Mouse (Mus musculus): ENCODE measurements at regions not wholly inside any gene's neighbourhood (a gene's known extent, or its start where the extent isn't known, plus 50 kb on each side); places are given as distances from the start of the nearest gene placed in this dataset.

DNA sequence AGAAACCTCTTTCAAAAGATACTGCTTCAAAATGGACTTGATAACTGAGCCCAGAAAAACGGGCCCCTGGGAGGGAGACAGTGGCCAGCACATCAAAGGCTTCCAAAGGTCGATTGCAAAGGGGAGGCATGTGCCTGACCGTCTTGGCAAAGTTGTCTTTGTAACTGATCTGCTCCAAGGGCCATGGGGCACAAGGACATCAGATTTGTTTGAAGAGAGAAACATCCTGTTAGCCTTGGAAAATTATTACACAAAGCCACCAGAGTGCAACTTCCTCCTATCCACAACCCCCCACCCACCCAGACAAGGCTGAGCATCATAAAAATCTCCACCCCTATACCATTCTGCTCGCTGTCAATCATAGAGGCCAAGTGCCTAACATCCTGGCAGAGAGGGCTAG, 284.7 kb upstream of the Id2 start:
- Histone ChIP-seq H3K27me3 (no peaks in the 10 kb centered on the region), H3K9ac (no peak overlapping the region), H3K4me3 (replicated peaks) (no peak overlapping the region), H3K4me2 (no peak overlapping the region), H3K36me3 (replicated peaks) (no peaks in the 10 kb centered on the region), H3K4me1 (replicated peaks) (no peaks in the 10 kb centered on the region), H3K9me3 (replicated peaks) (no peaks in the 10 kb centered on the region), H3K27ac (replicated peaks) (no peak overlapping the region)
- 24% methylated on average over 4 of the region's 4 CpGs for WGBS (ENCODE audit: insufficient replicate concordance)
- no peak for ATAC-seq (ENCODE audit: insufficient read depth)

DNA sequence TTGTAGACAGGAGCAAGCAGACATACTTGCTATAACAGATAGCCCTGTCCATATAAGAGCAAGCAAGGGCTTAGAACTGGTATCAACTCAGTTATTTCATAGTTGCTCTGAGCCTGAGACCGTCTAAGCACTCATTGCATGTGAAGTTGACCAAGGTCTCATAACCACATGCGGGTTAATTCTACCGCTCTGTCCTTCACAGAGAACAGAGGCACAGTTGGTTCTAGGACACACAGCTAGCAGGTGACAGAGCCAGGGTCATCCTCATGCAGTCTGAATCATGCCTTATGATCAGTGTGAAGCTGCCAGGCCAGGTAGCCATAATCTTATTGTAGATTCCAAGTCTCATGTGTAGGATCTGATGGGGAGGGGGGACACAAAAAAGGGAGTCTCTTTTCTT, 283.1 kb upstream of the Id2 start:
- Histone ChIP-seq H3K27me3 (no peaks in the 10 kb centered on the region), H3K4me2 (no peak overlapping the region), H3K9ac (no peak overlapping the region), H3K4me1 (replicated peaks) (no peaks in the 10 kb centered on the region), H3K27ac (replicated peaks) (no peak overlapping the region), H3K4me3 (replicated peaks) (no peak overlapping the region), H3K36me3 (replicated peaks) (no peaks in the 10 kb centered on the region), H3K9me3 (replicated peaks) (no peaks in the 10 kb centered on the region)
- 67% methylated on average over 3 of the region's 3 CpGs for WGBS (ENCODE audit: insufficient replicate concordance)
- no peak for ATAC-seq (ENCODE audit: insufficient read depth)

DNA sequence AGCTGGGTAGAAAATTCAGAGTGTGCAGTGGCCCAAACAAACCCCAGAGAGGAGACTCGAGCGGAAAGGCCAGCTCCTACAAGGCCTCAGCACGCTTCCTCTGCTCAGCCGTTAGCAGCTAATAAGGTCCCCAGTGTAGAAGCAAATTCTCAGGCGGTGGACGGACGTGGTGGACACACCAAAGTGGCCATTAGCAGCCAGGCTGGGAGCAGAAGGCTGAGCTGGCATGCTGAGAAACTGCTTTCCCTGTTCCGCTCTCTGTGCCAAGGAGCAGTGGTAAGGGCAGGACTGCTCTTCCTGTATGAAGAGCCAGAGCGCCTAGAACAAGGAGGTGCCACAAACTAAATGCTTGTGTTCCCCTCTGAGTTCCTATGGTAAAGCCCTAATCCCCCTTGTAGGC, 282.1 kb upstream of the Id2 start:
- 70% methylated on average over 9 of the region's 9 CpGs for WGBS (ENCODE audit: insufficient replicate concordance)
- H3K27ac ChIP-seq (replicated peaks): no peak overlapping the region

DNA sequence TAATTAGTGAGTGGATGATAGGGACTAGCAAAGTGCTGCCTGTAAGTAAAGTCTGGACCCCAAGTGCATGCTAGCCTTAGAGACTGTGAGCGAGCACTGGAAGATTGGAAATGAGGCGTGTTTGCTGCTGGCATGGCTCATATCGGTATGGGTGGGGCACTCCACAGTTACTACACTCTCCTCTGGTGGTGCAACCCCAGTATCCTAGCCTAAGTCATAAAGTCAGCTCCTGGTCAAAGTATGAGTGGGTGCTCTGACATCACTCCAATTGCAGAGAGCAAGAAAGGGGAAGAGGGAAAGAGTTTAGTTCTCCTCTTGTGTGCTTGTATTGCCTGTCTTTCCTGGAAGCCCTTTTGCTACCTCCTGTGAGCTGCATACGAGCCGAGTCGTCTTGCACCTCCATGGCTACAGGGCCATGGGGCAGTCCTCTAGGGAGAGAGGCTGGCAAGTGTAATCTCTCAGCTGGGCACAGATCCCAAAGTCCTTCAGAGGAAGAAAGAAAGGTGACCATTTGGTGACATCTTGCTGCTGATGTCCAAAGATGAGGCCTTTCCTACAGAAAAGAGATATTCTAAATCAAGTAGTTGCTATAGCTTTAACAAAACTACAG, 281.2 kb upstream of the Id2 start:
- no peak for ATAC-seq (ENCODE audit: insufficient read depth)
- no peak overlapping the region for H3K4me2 ChIP-seq
- no peaks in the 10 kb centered on the region for H3K27me3 ChIP-seq
- no peak overlapping the region for H3K9ac ChIP-seq
- H3K9me3 ChIP-seq (replicated peaks): no peaks in the 10 kb centered on the region
- no peak overlapping the region for H3K4me3 ChIP-seq (replicated peaks)
- 60% methylated on average over 6 of the region's 6 CpGs for WGBS (ENCODE audit: insufficient replicate concordance)
- no peaks in the 10 kb centered on the region for H3K36me3 ChIP-seq (replicated peaks)
- no peaks in the 10 kb centered on the region for H3K4me1 ChIP-seq (replicated peaks)
- H3K27ac ChIP-seq (replicated peaks): no peak overlapping the region

More for the DNA sequence above, 282.1 kb upstream of the Id2 start:
- Histone ChIP-seq H3K9me3 (replicated peaks) (no peaks in the 10 kb centered on the region), H3K36me3 (replicated peaks) (no peaks in the 10 kb centered on the region), H3K4me2 (no peak overlapping the region), H3K27me3 (no peaks in the 10 kb centered on the region), H3K4me3 (replicated peaks) (no peak overlapping the region), H3K9ac (no peak overlapping the region), H3K4me1 (replicated peaks) (no peaks in the 10 kb centered on the region)
- no peak for ATAC-seq (ENCODE audit: insufficient read depth)

DNA sequence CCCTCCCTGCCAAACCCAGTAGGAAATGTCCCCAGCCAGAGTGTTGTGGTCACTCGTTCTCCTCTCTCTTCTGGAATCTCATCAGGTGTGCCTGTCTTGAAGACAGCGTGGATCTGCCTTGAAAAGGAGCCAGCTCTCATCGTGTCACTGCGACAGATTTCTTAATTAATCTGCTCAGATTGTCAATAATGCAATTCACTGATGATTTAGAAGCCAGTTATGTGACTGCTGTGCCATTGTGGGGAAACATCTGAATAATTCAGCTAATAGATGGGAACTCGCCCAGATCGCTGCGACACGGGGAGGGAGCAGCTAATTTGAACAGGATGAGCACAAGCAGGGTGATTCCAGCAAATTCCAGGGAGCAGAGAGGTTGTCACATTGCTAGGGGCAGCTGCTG, 279.5 kb upstream of the Id2 start:
- 73% methylated on average over 8 of the region's 8 CpGs for WGBS (ENCODE audit: insufficient replicate concordance)
- no peaks in the 10 kb centered on the region for H3K4me1 ChIP-seq (replicated peaks)
- no peaks in the 10 kb centered on the region for H3K27me3 ChIP-seq
- H3K36me3 ChIP-seq (replicated peaks): no peaks in the 10 kb centered on the region
- H3K27ac ChIP-seq (replicated peaks): no peak overlapping the region
- no peak overlapping the region for H3K4me3 ChIP-seq (replicated peaks)
- ATAC-seq (ENCODE audit: insufficient read depth): no peak
- no peak overlapping the region for H3K4me2 ChIP-seq
- no peak overlapping the region for H3K9ac ChIP-seq
- no peaks in the 10 kb centered on the region for H3K9me3 ChIP-seq (replicated peaks)

DNA sequence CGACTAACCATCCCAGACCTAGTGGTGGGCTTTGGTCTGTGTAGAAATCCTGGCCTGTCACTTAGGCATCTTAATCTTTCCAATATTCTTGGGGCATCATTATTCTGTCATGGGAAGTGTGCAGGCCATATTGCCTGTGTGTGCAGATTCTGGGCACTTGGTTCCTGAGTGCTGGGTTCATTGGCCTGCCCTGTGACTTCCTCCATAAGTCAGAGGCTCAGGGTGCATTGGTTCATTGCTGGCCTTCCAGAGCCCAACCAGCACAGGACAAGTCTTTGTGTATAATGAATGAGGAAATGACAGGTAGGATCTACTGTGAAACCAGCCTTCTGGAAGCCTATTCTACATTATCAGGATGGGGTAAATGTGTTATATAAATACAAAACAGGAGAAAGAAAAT, 270.6 kb upstream of the Id2 start:
- H3K4me1 ChIP-seq (replicated peaks): no peaks in the 10 kb centered on the region
- WGBS (ENCODE audit: insufficient replicate concordance): 63% methylated on average over 1 of the region's 1 CpGs

DNA sequence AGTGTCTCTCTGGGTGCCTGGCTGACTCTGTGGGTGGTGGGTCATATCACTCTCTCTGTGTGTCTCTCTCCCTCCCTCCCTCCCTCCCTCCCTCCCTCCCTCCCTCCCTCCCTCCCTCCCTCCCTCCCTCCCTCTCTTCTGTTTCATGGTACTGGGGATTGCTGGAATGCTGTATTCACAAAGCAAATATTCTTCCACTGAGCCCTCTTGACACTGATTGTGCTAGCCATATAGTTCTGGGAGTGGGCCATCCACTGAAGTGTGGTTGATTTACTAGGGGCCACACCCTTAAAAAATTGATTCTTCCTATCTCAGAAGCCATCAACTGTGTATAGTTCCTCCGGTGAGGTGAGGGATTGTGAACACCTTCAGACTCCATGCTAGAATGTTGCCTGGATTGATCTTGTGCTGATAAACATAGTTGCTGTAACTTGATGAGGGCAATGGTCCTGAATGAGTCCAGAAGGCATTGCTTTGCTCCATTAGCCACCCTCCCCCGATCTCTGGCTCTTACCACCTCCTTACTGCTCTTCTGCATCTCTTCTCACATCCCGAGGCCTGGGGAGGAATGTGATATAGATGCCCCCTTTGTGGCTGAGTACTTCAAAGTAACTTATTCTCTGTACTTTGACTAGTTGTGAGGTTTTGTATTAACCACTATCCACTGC, 268.8 kb upstream of the Id2 start:
- Histone ChIP-seq H3K4me2 (no peak overlapping the region), H3K36me3 (replicated peaks) (no peaks in the 10 kb centered on the region), H3K9ac (no peak overlapping the region), H3K27ac (replicated peaks) (no peak overlapping the region), H3K4me1 (replicated peaks) (no peaks in the 10 kb centered on the region), H3K27me3 (no peaks in the 10 kb centered on the region), H3K4me3 (replicated peaks) (no peak overlapping the region), H3K9me3 (replicated peaks) (no peaks in the 10 kb centered on the region)
- WGBS (ENCODE audit: insufficient replicate concordance): 47% methylated on average over 3 of the region's 3 CpGs
- ATAC-seq (ENCODE audit: insufficient read depth): no peak

More for the DNA sequence above, 270.6 kb upstream of the Id2 start:
- Histone ChIP-seq H3K9ac (no peak overlapping the region), H3K27me3 (no peaks in the 10 kb centered on the region), H3K27ac (replicated peaks) (no peak overlapping the region), H3K4me2 (no peak overlapping the region), H3K4me3 (replicated peaks) (no peak overlapping the region), H3K36me3 (replicated peaks) (no peaks in the 10 kb centered on the region), H3K9me3 (replicated peaks) (no peaks in the 10 kb centered on the region)
- ATAC-seq (ENCODE audit: insufficient read depth): no peak

DNA sequence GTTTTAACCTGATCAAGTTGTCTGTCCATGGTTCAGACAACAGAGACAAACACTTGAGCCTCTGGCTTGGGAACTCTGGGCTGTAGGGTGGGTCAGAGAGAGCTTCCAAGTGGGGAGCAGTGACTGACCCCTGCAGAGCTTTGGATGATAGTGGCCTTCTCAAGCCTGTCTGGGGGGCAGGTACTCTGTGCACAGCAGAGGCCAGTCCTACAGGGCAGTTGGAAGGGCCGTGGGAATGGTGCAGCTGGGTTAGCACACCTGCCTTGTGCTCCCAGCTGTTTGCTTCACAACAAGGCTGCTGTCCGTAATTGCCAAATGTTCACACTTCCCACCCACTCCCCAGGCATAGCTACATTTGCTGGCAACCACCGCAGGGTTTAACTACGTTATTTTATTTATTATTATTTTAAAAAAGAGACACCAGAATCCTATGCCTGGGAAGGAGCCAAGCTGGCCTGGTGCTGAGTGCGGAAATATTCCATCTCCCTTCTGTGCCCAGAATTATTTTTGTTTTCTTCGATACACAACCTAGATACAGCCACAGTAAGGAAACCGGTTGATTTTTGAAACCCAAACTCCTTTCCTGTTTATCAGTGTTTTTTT, 268.1 kb upstream of the Id2 start:
- Histone ChIP-seq H3K36me3 (replicated peaks) (no peaks in the 10 kb centered on the region), H3K9ac (no peak overlapping the region), H3K9me3 (replicated peaks) (no peaks in the 10 kb centered on the region), H3K4me2 (no peak overlapping the region), H3K4me1 (replicated peaks) (no peaks in the 10 kb centered on the region), H3K27ac (replicated peaks) (no peak overlapping the region), H3K4me3 (replicated peaks) (no peak overlapping the region), H3K27me3 (no peaks in the 10 kb centered on the region)
- 51% methylated on average over 7 of the region's 7 CpGs for whole genome bisulfite sequencing (ENCODE audit: insufficient replicate concordance)
- ATAC-seq (ENCODE audit: insufficient read depth): no peak

DNA sequence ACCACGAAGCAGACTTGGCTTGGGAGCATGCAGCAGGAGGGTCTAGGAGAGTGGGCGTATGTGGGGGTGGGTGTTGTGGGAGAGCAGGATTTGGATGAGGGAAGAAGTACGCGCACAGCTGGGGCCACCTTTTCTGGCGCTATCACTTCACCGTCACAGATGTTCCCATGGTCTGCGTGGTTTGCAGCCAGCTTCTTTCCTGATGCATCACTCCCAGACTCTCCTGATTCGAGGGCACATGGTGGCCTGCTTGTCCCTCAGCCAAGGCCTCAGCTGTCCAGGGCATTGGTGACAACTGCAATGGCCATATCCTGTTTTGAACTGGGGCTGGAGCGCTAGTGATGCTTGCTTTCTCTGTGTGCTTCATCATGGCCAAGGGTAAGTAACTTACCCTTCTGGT, 266.9 kb upstream of the Id2 start:
- Histone ChIP-seq H3K4me3 (replicated peaks) (no peak overlapping the region), H3K36me3 (replicated peaks) (no peaks in the 10 kb centered on the region), H3K9ac (no peak overlapping the region), H3K27me3 (no peaks in the 10 kb centered on the region), H3K27ac (replicated peaks) (no peak overlapping the region), H3K4me1 (replicated peaks) (no peaks in the 10 kb centered on the region), H3K9me3 (replicated peaks) (no peaks in the 10 kb centered on the region), H3K4me2 (no peak overlapping the region)
- no peak for ATAC-seq (ENCODE audit: insufficient read depth)
- 66% methylated on average over 9 of the region's 9 CpGs for WGBS (ENCODE audit: insufficient replicate concordance)

DNA sequence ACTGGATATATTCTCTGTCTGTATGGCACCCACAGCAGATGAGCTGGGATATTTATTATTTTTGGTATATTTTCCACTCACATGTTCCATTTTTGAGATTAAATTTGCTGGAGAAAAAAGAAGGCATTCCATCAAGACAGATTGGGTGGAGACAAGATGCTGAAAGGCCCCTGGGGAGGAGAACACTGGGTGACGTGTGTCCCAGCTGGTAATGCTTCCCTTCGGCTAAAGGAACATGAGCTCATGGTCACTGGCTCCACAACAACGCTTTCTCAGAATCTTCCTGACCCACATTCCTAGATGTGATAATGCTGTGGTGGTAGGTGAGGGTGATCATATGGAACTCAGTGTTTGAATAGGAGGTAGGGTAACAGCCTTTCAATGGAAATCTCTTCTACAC, 266.4 kb upstream of the Id2 start:
- H3K4me2 ChIP-seq: no peak overlapping the region
- no peak overlapping the region for H3K4me3 ChIP-seq (replicated peaks)
- no peaks in the 10 kb centered on the region for H3K36me3 ChIP-seq (replicated peaks)
- no peaks in the 10 kb centered on the region for H3K9me3 ChIP-seq (replicated peaks)
- no peak overlapping the region for H3K27ac ChIP-seq (replicated peaks)
- ATAC-seq (ENCODE audit: insufficient read depth): no peak
- H3K4me1 ChIP-seq (replicated peaks): no peaks in the 10 kb centered on the region
- no peak overlapping the region for H3K9ac ChIP-seq
- no peaks in the 10 kb centered on the region for H3K27me3 ChIP-seq
- 74% methylated on average over 3 of the region's 3 CpGs for WGBS (ENCODE audit: insufficient replicate concordance)

DNA sequence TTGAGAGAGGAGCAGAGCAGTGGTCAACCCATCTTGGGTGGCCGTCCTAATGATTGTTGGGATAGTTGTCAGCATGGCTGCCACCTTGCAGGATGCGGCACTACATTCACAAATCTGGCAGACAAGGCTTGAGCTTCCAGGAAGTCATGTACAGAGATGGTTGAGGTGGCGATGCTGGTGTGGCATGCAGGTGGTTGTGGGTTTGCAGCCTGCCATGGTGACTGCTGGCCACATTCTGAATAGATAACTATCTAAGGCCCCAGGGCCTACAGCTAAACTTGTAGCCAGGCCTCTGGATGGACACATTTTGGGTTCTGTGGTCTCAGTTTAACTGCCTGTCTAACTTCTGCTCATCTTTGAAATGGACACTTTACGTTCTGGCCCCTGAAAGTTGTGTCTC, 265.8 kb upstream of the Id2 start:
- Histone ChIP-seq H3K4me3 (replicated peaks) (no peak overlapping the region), H3K9ac (no peak overlapping the region), H3K4me1 (replicated peaks) (no peaks in the 10 kb centered on the region), H3K27me3 (no peaks in the 10 kb centered on the region), H3K36me3 (replicated peaks) (no peaks in the 10 kb centered on the region), H3K4me2 (no peak overlapping the region), H3K9me3 (replicated peaks) (no peaks in the 10 kb centered on the region), H3K27ac (replicated peaks) (no peak overlapping the region)
- WGBS (ENCODE audit: insufficient replicate concordance): 58% methylated on average over 4 of the region's 4 CpGs
- no peak for ATAC-seq (ENCODE audit: insufficient read depth)

DNA sequence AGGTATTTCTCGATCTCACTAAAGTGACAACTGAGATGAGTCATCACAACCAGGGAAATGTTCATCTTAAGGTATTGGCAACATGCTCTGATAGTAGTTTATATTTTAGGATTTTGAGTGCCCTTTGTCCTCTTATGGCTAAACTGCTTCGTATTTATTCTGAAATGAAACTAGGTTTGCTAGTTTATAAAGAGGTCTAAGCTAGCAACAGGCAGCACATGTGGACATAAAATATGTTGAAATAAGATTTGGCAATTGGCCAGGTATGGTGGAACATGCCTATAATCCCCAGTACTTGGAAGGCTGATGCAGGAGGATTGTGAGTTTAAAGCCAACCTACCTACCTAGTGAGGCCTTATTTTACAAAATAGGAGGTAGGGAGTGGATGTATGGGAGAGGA, 263.8 kb upstream of the Id2 start:
- Histone ChIP-seq H3K4me2 (no peak overlapping the region), H3K4me1 (replicated peaks) (no peaks in the 10 kb centered on the region), H3K9me3 (replicated peaks) (no peaks in the 10 kb centered on the region), H3K27me3 (no peaks in the 10 kb centered on the region), H3K27ac (replicated peaks) (no peak overlapping the region), H3K36me3 (replicated peaks) (no peaks in the 10 kb centered on the region), H3K4me3 (replicated peaks) (no peak overlapping the region), H3K9ac (no peak overlapping the region)
- no peak for ATAC-seq (ENCODE audit: insufficient read depth)
- WGBS (ENCODE audit: insufficient replicate concordance): 58% methylated on average over 2 of the region's 2 CpGs
